Mouse (Mus musculus): ENCODE results near the gene Trpm5. TPM values are rescaled to one million over a fixed set of nuclear protein-coding genes. Genes with fewer than 3 reads are reported as not detected.

The Trpm5 gene
- polyA plus RNA-seq, 1 experiment from 2014 or later = 0.68 TPM

DNA sequence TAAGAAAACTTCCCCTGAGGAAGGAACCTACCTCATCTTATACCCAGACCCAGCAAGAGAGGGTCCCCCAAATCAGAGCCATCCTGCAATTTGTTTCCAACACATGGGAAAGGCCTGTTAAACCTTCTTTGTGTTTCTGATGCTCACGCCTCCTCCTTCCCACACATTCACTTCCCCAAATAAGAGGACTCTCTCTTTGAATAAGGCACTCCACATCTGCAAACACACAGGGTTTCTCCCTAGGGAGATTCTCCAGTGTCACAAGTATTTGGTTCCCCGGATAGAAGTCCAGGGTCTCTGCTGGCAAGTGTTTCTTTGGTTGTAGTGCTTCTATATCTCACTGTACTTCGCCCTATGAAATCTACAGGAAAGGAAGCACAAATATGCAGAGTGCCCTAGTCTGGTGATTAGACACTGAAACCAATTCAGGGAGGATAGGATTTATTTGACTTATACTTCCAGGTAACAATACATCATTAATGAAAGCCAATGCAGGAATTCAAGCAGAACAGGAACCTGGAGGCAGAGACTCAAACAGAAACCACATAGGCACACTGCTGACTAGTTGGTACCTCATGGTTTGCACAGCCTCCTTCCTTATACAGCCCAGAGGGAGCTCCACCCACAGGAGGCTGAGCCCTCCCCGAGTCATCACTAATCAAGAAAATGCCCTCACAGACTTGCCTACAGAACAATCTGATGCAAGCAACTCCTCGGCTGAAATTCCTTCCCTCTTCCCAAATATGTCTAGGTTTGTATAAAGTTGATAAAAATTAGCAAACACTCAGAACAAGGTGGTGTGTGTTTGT lies 72.9 kb downstream of the Trpm5 start:
- DNase-seq (ENCODE audit: low spot score) (no peak), ATAC-seq (ENCODE audit: insufficient read depth, low FRiP score, low TSS enrichment) (no peak)
- no peaks in the 10 kb centered on the region for H3K4me1 ChIP-seq (ENCODE audit: control insufficient read depth, insufficient read depth, low read length)
- H3K27ac ChIP-seq (ENCODE audit: low read depth, low read length) = no peak overlapping the region
- H3K4me3 ChIP-seq (ENCODE audit: low read depth, low read length) = no peak overlapping the region
- no peaks in the 10 kb centered on the region for H3K36me3 ChIP-seq (ENCODE audit: control insufficient read depth, insufficient read depth, low read length)
- no peaks in the 10 kb centered on the region for H3K9me3 ChIP-seq (ENCODE audit: control insufficient read depth, low read length)
- no peak overlapping the region for H3K9ac ChIP-seq (ENCODE audit: low read length)
- H3K4me2 ChIP-seq (ENCODE audit: low read depth) = no peak overlapping the region
- no peaks in the 10 kb centered on the region for H3K27me3 ChIP-seq (ENCODE audit: control insufficient read depth, insufficient read depth, low read length)
- WGBS = 70% methylated on average over 5 of the region's 5 CpGs

DNA sequence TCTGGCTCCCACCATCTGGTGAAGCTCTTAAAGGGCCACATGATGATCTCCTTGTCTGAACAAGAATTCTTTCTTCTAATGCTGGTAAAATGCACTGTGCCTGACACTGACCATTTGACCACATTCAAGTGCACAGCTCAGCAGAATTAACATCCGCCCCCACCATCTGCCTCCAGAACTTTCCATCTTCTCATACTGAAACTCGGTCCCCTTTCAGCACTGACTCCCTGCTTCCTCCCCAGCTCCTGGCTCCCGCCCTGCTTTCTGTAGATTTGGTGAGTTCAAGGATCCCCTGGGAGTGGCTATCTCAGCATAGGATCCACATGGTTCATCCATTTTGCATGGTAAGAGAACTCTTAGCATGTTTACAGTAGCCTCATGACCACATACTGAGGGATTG lies 73.7 kb downstream of the Trpm5 start:
- Histone ChIP-seq H3K4me3 (ENCODE audit: low read depth, low read length) (no peak overlapping the region), H3K9ac (ENCODE audit: low read length) (no peak overlapping the region), H3K27ac (ENCODE audit: low read depth, low read length) (no peak overlapping the region), H3K27me3 (ENCODE audit: control insufficient read depth, insufficient read depth, low read length) (no peaks in the 10 kb centered on the region), H3K4me2 (ENCODE audit: low read depth) (no peak overlapping the region), H3K9me3 (ENCODE audit: control insufficient read depth, low read length) (no peaks in the 10 kb centered on the region), H3K36me3 (ENCODE audit: control insufficient read depth, insufficient read depth, low read length) (no peaks in the 10 kb centered on the region), H3K4me1 (ENCODE audit: control insufficient read depth, insufficient read depth, low read length) (no peaks in the 10 kb centered on the region)
- ATAC-seq (ENCODE audit: insufficient read depth, low FRiP score, low TSS enrichment) (no peak), DNase-seq (ENCODE audit: low spot score) (no peak)
- 80% methylated on average over 3 of the region's 3 CpGs for WGBS

DNA sequence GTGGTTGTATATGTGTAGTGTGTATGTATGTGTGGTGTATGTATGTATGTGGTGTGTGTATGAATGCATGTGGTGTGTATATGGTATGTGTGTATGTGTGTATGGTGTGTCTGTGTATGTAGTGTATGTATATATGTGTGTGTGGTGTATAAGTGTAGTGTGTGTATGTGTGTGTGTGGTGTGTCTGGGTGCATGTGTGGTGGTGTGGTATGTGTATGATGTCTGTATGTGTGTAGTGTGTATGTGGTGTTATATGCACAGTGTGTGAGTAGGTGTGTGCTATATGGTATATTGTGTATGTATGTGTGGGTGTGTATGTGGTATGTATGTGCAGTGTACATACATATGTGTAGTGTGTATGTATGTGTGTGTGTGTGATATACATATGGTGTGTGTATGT lies 74.4 kb downstream of the Trpm5 start:
- no peak for ATAC-seq (ENCODE audit: insufficient read depth, low FRiP score, low TSS enrichment)
- Histone ChIP-seq H3K27me3 (ENCODE audit: control insufficient read depth, insufficient read depth, low read length) (no peaks in the 10 kb centered on the region), H3K4me1 (ENCODE audit: control insufficient read depth, insufficient read depth, low read length) (no peaks in the 10 kb centered on the region), H3K4me2 (ENCODE audit: low read depth) (no peak overlapping the region), H3K27ac (ENCODE audit: low read depth, low read length) (no peak overlapping the region), H3K36me3 (ENCODE audit: control insufficient read depth, insufficient read depth, low read length) (no peaks in the 10 kb centered on the region), H3K4me3 (ENCODE audit: low read depth, low read length) (no peak overlapping the region), H3K9ac (ENCODE audit: low read length) (no peak overlapping the region), H3K9me3 (ENCODE audit: control insufficient read depth, low read length) (no peaks in the 10 kb centered on the region)
- no peak for DNase-seq (ENCODE audit: low spot score)

Other genes starting within 250 kb of the Trpm5 start
- 9.3 and 11.4 TPM in 2 replicates for gene Th, start 163.5 kb downstream of the Trpm5 start, polyA plus RNA-seq (2014; fragmentation: Nextera tagmentation; extraction: Ambion mirVana)
- 0.31 and 0.66 TPM in 2 replicates for gene Ascl2, start 125.4 kb downstream of the Trpm5 start, polyA plus RNA-seq (2014; fragmentation: Nextera tagmentation; extraction: Ambion mirVana)
- gene Tspan32, start 89.6 kb downstream of the Trpm5 start, polyA plus RNA-seq (2014; fragmentation: Nextera tagmentation; extraction: Ambion mirVana) = 4.4 and 4.6 TPM in 2 replicates
- 282 and 291 TPM in 2 replicates for gene Cd81, start 41.9 kb downstream of the Trpm5 start, polyA plus RNA-seq (2014; fragmentation: Nextera tagmentation; extraction: Ambion mirVana)
- gene Tssc4, start 25.4 kb downstream of the Trpm5 start, polyA plus RNA-seq (2014; fragmentation: Nextera tagmentation; extraction: Ambion mirVana) = 68.8 and 70.2 TPM in 2 replicates
- 1.6 and 1.7 TPM in 2 replicates for gene Kcnq1, start 11.7 kb upstream of the Trpm5 start, polyA plus RNA-seq (2014; fragmentation: Nextera tagmentation; extraction: Ambion mirVana)